Comparison of ENCODE assay signal across 19 mouse cellular contexts in genomic region chr9:64578014-64578413, GRCm38 (mm10).
A peak's percentile ranks its signal among the peaks of the same experiment; 100 is the strongest.
DNase-seq lines count a peak whose midpoint lies in the region; TF ChIP-seq lines count a peak whose summit lies in the region.
"Had no signal": no experiment of that assay in that cellular context is flagged by ENCODE, and none has a peak within 500 bp of the region (broad histone marks: within the 10 kb centered on the region; RNA-seq: fewer than 3 reads in every experiment).

No protein-coding gene starts in this region.

- TF ChIP-seq CTCF in layer of hippocampus, adult 2 months (conservative IDR thresholded peaks at IDR 0.05), result no peak

- no peak overlapping the region for H3K4me3 ChIP-seq in layer of hippocampus, adult 2 months
- H3K4me3 ChIP-seq: embryonic facial prominence, embryonic 13.5 days; hindbrain, embryonic 15.5 days; midbrain, embryonic 13.5 days; stomach, embryonic 15.5 days had no signal

- H3K27ac ChIP-seq in layer of hippocampus, adult 2 months, result no peak overlapping the region
- H3K27ac ChIP-seq: embryonic facial prominence, embryonic 13.5 days; hindbrain, embryonic 15.5 days; liver, embryonic 14.5 days; midbrain, embryonic 13.5 days; stomach, embryonic 15.5 days had no signal

- peak; percentile 61 to 69 for DNase-seq in cerebellum, postnatal 10 days
- DNase-seq in cerebellum, adult 11-12 months, result no peak
- DNase-seq in layer of hippocampus, postnatal 10 days (ENCODE audit: low spot score in 2 of 2), result peak; percentile 29 to 41
- DNase-seq in layer of hippocampus, postnatal 36 days, result no peak
- peak; percentile 43 for DNase-seq in right cerebral cortex, postnatal 10 days (ENCODE audit: low spot score in 2 of 2)
- DNase-seq in right cerebral cortex, postnatal 36 days (ENCODE audit: low spot score in 2 of 2), result no peak
- DNase-seq in spleen, postnatal 4 days (ENCODE audit: low spot score in 2 of 2), result no peak
- no peak for DNase-seq in layer of hippocampus, adult 2 months (ENCODE audit: low spot score in 2 of 2)
- DNase-seq: adrenal gland, adult 8-10 months; gastrocnemius, postnatal 25 days; heart, postnatal 14 days; kidney, adult 2 months; kidney, postnatal 36 days; spleen, adult 18-20 months had no signal

Comparison
In these comparisons a context has a peak if more than half of its experiments do, and no peak if none do; other contexts are left out.
1. DNase-seq: peak in cerebellum, postnatal 10 days (2 of 2), layer of hippocampus, postnatal 10 days (2 of 2) and right cerebral cortex, postnatal 10 days (2 of 2); none in cerebellum, adult 11-12 months (single experiment), layer of hippocampus, postnatal 36 days (0 of 2), right cerebral cortex, postnatal 36 days (0 of 2), spleen, postnatal 4 days (0 of 2) and layer of hippocampus, adult 2 months (0 of 2).